Mouse (Mus musculus) heart, embryonic 16.5 days (tissue): ENCODE measurements at regions not wholly inside any gene's neighbourhood (a gene's known extent, or its start where the extent isn't known, plus 50 kb on each side); places are given as distances from the start of the nearest gene placed in this dataset.
"Not testable (repeated sequence)": the region's sequence is repeated elsewhere in the genome, so short reads cannot be mapped to it uniquely, and the experiment has no call there.

Source experiments
- ATAC-seq: fragments of 200-750 bp; cut with Nextera tagmentation; replicated peaks from 2 replicates; pipeline ENCODE4 v1.8.0; 2017; ENCODE audit warnings: moderate number of reproducible peaks; ENCODE audit not compliant: insufficient read depth, low FRiP score; ENCODE audit errors: extremely low read depth
- H3K27ac ChIP-seq: fragments of 300-500 bp; sonication (generic); 2 replicates; pipeline ENCODE4 v1.5.1; 2014; ENCODE audit warnings: mild to moderate bottlenecking, low read length, control low read depth, moderate library complexity
- H3K27me3 ChIP-seq: fragments of 300-500 bp; sonication (generic); 2 replicates; pipeline ENCODE4 v1.6.1; 2014; ENCODE audit warnings: low read length, mixed read lengths; ENCODE audit not compliant: control insufficient read depth, insufficient read depth
- H3K36me3 ChIP-seq: fragments of 300-500 bp; sonication (generic); 2 replicates; pipeline ENCODE4 v1.6.1; 2014; ENCODE audit not compliant: control insufficient read depth, insufficient read depth
- H3K4me1 ChIP-seq: fragments of 300-500 bp; sonication (generic); 2 replicates; pipeline ENCODE4 v1.6.1; 2014; ENCODE audit warnings: low read length, mixed read lengths; ENCODE audit not compliant: control insufficient read depth, insufficient read depth
- H3K4me2 ChIP-seq: fragments of 300-500 bp; sonication (generic); 2 replicates; pipeline ENCODE4 v1.6.1; 2014; ENCODE audit warnings: low read depth, mild to moderate bottlenecking, control low read depth, low read length
- H3K4me3 ChIP-seq: fragments of 300-500 bp; sonication (generic); 2 replicates; pipeline ENCODE4 v1.5.1; 2014; ENCODE audit warnings: mild to moderate bottlenecking, control low read depth, low read length
- H3K9ac ChIP-seq: fragments of 300-500 bp; sonication (generic); 2 replicates; pipeline ENCODE4 v1.6.1; 2014; ENCODE audit warnings: low read length, control low read depth
- H3K9me3 ChIP-seq: fragments of 300-500 bp; sonication (generic); replicated peaks from 2 replicates; pipeline ENCODE4 v1.6.1; 2016; ENCODE audit warnings: low read length; ENCODE audit not compliant: control insufficient read depth
- WGBS: fragments of 180-500 bp; shearing (Covaris S2); extraction: QIAGEN DNeasy Blood & Tissue Kit; methylation state at CpG from one replicate; pipeline ENCODE4 v1.1.7; 2014; 5-methylcytosine and 5-hydroxymethylcytosine counted together

- ATAC-seq: no peak
These were observed 86.7 kb upstream of the Adgrl2 start for GRCm38 (mm10) chr3:149076928-149077551.

GRCm38 (mm10) chr3:149075488-149075851, 85.1 kb upstream of the Adgrl2 start:
- ATAC-seq: no peak
- Histone ChIP-seq H3K4me2 (no peak overlapping the region), H3K36me3 (no peaks in the 10 kb centered on the region), H3K9ac (no peak overlapping the region), H3K27me3 (no peaks in the 10 kb centered on the region), H3K4me1 (no peaks in the 10 kb centered on the region), H3K9me3 (no peaks in the 10 kb centered on the region), H3K27ac (no peak overlapping the region), H3K4me3 (no peak overlapping the region)
- 76% methylated on average over 5 of the region's 5 CpGs for WGBS

More at GRCm38 (mm10) chr3:149076928-149077551, 86.7 kb upstream of the Adgrl2 start:
- H3K9ac ChIP-seq: no peak overlapping the region
- H3K4me2 ChIP-seq: peak overlapping the region; percentile 3
- H3K9me3 ChIP-seq: no peaks in the 10 kb centered on the region
- H3K27ac ChIP-seq: no peak overlapping the region
- 60% methylated on average over 21 of the region's 21 CpGs for WGBS
- peak overlapping the region; percentile 9; the same call in 1 of the 2 replicates for H3K4me3 ChIP-seq
- H3K27me3 ChIP-seq: no peaks in the 10 kb centered on the region
- H3K4me1 ChIP-seq: no peaks in the 10 kb centered on the region
- no peaks in the 10 kb centered on the region for H3K36me3 ChIP-seq

DNA sequence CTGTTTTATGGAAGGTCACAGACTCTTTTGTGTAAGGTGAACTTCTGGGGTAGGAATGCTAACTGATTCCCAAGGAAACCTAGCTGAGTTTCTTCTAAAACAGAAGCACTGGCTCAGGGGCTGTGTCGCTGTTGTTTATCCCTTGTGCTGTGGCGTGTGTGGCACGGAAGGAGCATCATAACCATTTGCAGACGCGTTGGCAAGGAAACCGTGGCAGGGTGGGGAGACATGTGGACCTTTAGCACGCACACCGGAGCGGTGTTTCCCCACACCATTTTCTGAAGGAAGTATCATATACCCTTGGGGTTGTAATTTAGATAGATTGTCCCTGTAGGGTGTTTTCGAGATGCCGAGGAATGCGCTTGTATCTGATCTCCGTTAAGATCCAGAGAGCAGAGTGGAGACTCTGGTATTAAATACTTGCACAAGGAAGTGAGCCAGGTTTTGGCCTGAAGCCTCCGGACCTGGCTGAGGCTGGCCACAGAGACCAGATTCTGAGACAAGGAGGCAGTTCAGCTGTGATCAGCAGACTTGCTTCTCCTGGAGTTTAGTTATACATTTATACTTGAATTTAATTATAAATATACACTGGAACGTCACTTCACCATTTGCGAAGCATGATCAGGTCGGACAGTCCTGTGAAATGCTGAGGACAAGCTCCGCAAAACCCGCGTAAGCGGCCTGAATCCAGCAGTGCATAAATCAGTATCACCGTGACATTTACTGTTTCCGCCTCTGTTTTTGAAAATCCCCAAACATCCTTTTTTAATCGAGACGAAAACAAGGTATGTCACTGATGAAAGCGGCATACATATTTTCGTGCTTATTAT, 84.5 kb upstream of the Adgrl2 start:
- H3K4me3 ChIP-seq: no peak overlapping the region
- no peak for ATAC-seq
- H3K9ac ChIP-seq: no peak overlapping the region
- H3K27ac ChIP-seq: no peak overlapping the region
- H3K27me3 ChIP-seq: no peaks in the 10 kb centered on the region
- H3K4me2 ChIP-seq: no peak overlapping the region
- 72% methylated on average over 27 of the region's 27 CpGs for WGBS
- no peaks in the 10 kb centered on the region for H3K9me3 ChIP-seq
- no peaks in the 10 kb centered on the region for H3K36me3 ChIP-seq
- H3K4me1 ChIP-seq: peaks cover 3% of the 10 kb centered on the region; the same call in 1 of the 2 replicates

- Histone ChIP-seq H3K9me3 (no peaks in the 10 kb centered on the region), H3K36me3 (no peaks in the 10 kb centered on the region), H3K4me2 (no peak overlapping the region), H3K27me3 (no peaks in the 10 kb centered on the region), H3K4me3 (no peak overlapping the region), H3K27ac (no peak overlapping the region), H3K4me1 (peaks cover 3% of the 10 kb centered on the region; the same call in 1 of the 2 replicates), H3K9ac (no peak overlapping the region)
- 37% methylated on average over 7 of the region's 7 CpGs for WGBS
- ATAC-seq: no peak
These were observed 79.8 kb upstream of the Adgrl2 start for GRCm38 (mm10) chr3:149070201-149070600.

- ATAC-seq: no peak
- H3K4me3 ChIP-seq: no peak overlapping the region
- no peaks in the 10 kb centered on the region for H3K27me3 ChIP-seq
- H3K9me3 ChIP-seq: no peaks in the 10 kb centered on the region
- H3K27ac ChIP-seq: no peak overlapping the region
- no peak overlapping the region for H3K9ac ChIP-seq
- no peaks in the 10 kb centered on the region for H3K36me3 ChIP-seq
- H3K4me1 ChIP-seq: peaks cover 3% of the 10 kb centered on the region; the same call in 1 of the 2 replicates
- 84% methylated on average over 9 of the region's 9 CpGs for WGBS
- H3K4me2 ChIP-seq: no peak overlapping the region
These were observed 79.1 kb upstream of the Adgrl2 start for GRCm38 (mm10) chr3:149069436-149069835.

GRCm38 (mm10) chr3:149068821-149069220, 78.5 kb upstream of the Adgrl2 start:
- Histone ChIP-seq H3K27me3 (no peaks in the 10 kb centered on the region), H3K4me1 (peaks cover 3% of the 10 kb centered on the region; the same call in 1 of the 2 replicates), H3K36me3 (no peaks in the 10 kb centered on the region), H3K27ac (no peak overlapping the region), H3K9ac (no peak overlapping the region), H3K4me2 (no peak overlapping the region), H3K4me3 (no peak overlapping the region), H3K9me3 (no peaks in the 10 kb centered on the region)
- ATAC-seq: no peak
- 82% methylated on average over 7 of the region's 7 CpGs for WGBS

- 68% methylated on average over 7 of the region's 7 CpGs for WGBS
- Histone ChIP-seq H3K4me1 (peaks cover 3% of the 10 kb centered on the region; the same call in 1 of the 2 replicates), H3K4me2 (no peak overlapping the region), H3K27me3 (no peaks in the 10 kb centered on the region), H3K9ac (no peak overlapping the region), H3K36me3 (no peaks in the 10 kb centered on the region), H3K4me3 (no peak overlapping the region), H3K9me3 (no peaks in the 10 kb centered on the region), H3K27ac (no peak overlapping the region)
- no peak for ATAC-seq
These were observed 77.4 kb upstream of the Adgrl2 start for GRCm38 (mm10) chr3:149067758-149068157.

DNA sequence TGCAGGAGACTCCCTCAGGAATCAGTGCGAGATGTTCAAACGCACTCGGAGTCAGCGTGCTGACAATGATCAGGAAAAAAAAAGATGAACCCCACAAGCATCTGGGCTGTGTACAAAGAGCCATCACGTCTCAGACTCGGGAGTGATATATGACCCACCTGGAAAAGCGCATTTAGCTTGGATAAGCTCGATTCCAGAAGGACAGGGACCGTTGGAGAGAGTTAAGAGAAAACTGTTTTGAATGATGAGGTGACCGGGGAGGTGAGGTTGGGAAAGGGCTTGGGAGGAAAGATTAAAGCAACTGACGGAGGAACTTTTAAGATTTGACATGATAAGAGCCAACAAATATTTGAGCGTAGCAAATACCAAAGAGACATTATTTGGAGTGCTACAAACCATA, 64.7 kb upstream of the Adgrl2 start:
- Histone ChIP-seq H3K27ac (no peak overlapping the region), H3K27me3 (no peaks in the 10 kb centered on the region), H3K9ac (no peak overlapping the region), H3K9me3 (no peaks in the 10 kb centered on the region), H3K4me3 (no peak overlapping the region), H3K36me3 (no peaks in the 10 kb centered on the region), H3K4me2 (no peak overlapping the region), H3K4me1 (no peaks in the 10 kb centered on the region)
- 57% methylated on average over 12 of the region's 12 CpGs for WGBS
- ATAC-seq: no peak

DNA sequence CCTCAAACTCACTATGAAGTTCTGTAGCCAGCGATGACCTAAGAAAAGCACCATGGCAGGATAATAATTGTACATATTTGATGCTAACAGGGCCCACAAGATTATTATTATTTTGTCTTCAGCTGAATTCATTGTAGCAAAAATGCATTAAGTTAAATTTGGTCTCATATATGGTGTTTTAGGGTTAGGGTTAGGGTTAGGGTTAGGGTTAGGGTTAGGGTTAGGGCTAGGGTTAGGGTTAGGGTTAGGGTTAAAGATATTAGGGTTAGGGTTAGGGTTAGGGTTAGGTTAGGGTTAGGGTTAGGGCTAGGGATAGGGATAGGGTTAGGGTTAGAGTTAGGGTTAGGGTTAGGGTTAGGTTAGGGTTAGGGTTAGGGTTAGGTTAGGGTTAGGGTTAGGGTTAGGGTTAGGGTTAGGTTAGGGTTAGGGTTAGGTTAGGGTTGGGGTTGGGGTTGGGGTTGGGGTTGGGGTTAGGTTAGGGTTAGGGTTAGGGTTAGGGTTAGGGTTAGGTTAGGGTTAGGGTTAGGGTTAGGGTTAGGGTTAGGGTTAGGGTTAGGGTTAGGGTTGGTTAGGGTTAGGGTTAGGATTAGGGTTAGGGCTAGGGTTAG, 62.0 kb upstream of the Adgrl2 start:
- not testable (repeated sequence) for H3K9ac ChIP-seq, H3K4me3 ChIP-seq, H3K27me3 ChIP-seq, H3K9me3 ChIP-seq, ATAC-seq, H3K36me3 ChIP-seq, H3K27ac ChIP-seq, H3K4me2 ChIP-seq, H3K4me1 ChIP-seq
- WGBS: 94% methylated on average over 1 of the region's 1 CpGs
